Mouse (Mus musculus) layer of hippocampus, adult 2 months (tissue): ENCODE measurements around the gene Cdca8. TPM values are rescaled to one million over a fixed set of nuclear protein-coding genes. Genes with fewer than 3 reads are reported as not detected.
A peak's percentile ranks its signal among the peaks of the same experiment; 100 is the strongest.
"Not testable (repeated sequence)": the region's sequence is repeated elsewhere in the genome, so short reads cannot be mapped to it uniquely, and the experiment has no call there.

Experiments
- DNase-seq, 2 experiments: peaks; one replicate each; pipeline ENCODE4 v3.0.0; 2022; ENCODE audit warnings: low spot score in 2 of 2
- H3K27ac ChIP-seq: fragments of 200-600 bp; 2 replicates; pipeline ENCODE4 v1.8.1; 2022
- H3K4me3 ChIP-seq: fragments of 200-600 bp; 2 replicates; pipeline ENCODE4 v1.8.1; 2022; ENCODE audit warnings: mild to moderate bottlenecking
- CTCF ChIP-seq: fragments of 200-600 bp; conservative IDR thresholded peaks from 2 replicates; pipeline ENCODE4 v1.8.1; 2022; ENCODE audit warnings: antibody characterized with exemption, mild to moderate bottlenecking, moderate library complexity
- long read RNA-seq, 2 experiments: library from polyadenylated mRNA; stranded (forward); transcript quantifications; one replicate each; pipeline ENCODE4 v2.0.0; 2021; ENCODE audit warnings: borderline mapping rate in 2 of 2
- total RNA-seq, 2 experiments: library from RNA; stranded (reverse); gene quantifications; 2 replicates each; pipeline ENCODE4 v1.2.3; 2021

The Cdca8 gene
- 1 to 10 TPM; 2.1 to 2.9 TPM for total RNA-seq
- long read RNA-seq, experiment 1: 0 reads
- long read RNA-seq, experiment 2, partial matches to known transcripts: 0 of 1 reads
- long read RNA-seq, experiment 2, other reads (novel, unspliced or antisense): 0 of 1 reads

DNA sequence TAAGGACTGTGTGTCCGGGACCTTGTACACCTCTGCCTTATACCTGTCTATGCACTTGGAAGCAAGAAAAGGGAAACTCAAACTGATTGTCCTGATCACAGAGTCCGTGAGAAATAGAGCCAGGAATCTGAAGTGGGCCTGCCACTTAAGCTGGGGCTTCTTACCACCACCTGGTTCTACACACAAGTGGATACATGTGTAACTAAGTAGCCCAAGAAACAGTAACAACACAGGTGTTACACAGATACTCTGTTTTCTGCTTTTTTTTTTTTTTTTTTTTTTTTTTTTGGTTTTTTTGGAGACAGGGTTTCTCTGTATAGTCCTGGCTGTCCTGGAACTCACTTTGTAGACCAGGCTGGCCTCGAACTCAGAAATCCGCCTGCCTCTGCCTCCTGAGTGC lies at the start of gene Cdca8:
Gene Cdca8 (minus strand): TSS at position 101 of the 400 bp plus-strand sequence.
- H3K27ac ChIP-seq, H3K4me3 ChIP-seq, DNase-seq: not testable (repeated sequence)

DNA sequence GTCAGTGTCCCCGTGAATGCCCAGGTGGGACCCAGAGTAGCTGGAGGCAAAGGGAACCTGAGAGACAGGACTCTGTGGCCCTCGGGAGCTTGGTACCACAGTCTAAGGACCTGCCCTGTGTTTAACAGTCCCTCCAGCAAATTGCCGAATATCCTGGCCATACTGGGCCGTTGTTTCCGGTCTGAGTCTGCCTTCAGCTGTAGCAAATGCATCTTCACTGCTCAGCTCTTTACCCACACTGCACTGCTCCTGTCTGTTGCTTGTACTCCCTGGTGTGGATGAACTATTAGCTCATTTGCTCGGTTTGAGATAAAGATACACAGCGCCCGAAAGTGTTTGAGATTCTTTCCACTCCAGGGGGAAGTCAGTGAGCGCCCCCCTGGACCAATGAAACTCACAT lies 49.3 kb upstream of the Cdca8 start:
- no peak for DNase-seq
- H3K4me3 ChIP-seq: no peak overlapping the region
- TF ChIP-seq CTCF: no peak
- H3K27ac ChIP-seq: no peak overlapping the region

DNA sequence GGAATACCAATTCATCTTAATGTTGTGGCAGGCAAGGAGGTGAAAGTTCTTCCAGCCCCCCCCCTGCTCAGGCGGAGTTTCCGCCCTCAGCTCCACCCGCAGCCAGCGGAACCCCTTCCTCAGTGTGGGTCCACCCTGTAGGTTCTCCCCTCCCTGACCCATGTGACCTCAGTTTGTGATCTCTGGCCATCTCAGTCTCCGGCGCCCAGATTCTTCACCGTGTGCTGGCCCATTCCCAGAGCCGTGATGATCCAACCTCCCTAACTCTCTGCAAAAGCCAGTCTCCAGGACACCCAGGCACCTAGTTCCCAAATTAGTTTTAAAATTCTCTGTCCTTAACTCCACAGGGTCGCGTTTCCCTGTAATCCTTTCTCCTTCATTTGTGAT lies 48.6 kb upstream of the Cdca8 start:
- Histone ChIP-seq H3K27ac (no peak overlapping the region), H3K4me3 (no peak overlapping the region)
- TF ChIP-seq CTCF: no peak
- no peak for DNase-seq

DNA sequence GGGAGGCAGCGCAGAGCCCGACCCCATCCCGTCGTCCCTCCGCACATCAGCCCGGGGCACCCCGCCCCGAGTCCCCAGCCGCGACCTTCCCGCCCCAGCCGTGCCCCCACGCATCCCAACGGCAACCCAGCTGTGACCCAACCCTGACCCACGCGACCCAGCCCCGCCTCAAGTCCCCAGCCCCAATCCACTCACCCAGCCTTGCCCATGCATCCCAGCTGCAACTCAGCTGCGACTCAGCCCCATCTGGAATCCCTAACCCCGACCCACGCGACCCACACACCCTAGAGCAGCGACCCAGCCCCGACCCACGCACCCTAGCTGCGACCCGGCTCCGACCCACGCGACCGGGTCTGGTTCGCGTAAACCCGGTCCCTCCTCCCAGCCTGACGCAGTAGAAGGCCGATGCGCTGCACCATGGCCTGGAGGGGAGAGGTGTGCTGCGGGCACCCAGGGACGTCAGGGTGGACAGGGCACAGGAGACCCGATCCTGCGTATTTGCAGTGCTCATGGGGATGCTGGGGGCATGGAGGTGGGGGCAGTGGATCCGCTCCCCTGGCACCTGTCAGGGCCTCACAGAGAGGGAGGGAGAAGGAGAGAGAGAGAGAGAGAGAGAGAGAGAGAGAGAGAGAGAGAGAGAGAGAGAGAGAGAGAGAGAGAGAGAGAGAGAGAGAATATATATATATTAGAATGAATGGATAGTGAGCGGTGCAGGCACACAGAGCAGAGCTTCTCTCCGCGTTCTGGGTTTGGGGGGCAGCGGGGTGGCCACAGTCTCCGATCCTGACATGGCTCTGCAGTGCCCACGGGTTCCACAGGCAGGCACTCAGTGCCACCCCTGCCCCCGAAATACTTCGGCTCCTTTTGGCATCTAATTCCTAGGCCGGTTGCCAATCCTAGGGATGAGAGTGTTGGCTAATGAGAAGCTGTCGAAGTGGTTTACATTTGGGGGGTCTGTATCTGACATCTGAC lies 47.9 kb upstream of the Cdca8 start:
- Histone ChIP-seq H3K27ac (no peak overlapping the region), H3K4me3 (peak overlapping the region; percentile 29)
- no peak for DNase-seq
- no peak for TF ChIP-seq CTCF

DNA sequence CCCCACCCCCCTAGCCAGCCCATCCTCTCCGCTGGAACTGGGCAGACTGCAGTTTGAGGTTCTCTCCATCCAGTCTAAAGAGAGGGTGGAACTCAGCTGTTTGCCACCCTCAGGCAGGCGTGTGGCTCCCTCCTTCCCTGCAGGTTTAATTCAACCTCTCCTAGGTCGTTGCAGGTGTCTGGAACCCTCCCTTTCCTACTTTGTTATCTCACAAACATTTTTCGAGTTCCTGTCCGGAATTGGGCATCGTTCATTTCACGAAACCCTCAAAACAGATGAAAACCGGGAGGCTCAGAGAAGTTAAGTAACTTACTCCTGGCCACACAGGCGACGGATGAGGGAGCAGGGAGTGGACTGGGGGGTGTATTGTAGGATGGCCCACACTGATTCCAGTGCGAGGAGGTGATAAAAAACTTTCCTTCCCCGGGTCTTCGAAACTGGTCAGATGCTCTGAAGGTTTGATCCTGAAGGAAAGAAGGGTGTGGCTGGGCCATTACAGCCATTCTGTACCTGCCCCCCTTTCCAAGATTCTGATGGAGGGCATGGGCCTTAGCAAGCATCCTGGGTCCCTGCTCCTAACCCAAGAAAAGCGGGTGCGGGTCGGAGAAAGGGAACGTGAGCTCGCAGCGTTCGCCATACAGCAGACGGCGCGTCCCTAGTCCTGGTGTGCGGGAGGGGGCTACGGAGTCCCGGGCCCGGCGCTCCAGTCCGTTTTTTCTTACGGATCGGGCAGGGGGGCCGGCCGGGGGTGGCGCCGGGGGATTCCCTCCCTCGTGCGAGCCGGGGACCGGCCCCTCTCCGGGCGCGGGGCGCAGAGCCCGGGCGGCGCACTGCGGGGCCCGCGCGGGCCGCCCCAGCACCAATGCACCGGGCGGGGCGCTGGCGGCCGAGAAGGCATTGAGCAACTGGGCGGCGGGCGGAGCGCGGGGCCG lies 46.8 kb upstream of the Cdca8 start, which contains the start of gene Rspo1:
Gene Rspo1 (plus strand): TSS at position 760 of the 932 bp plus-strand sequence.
- TF ChIP-seq CTCF: no peak
- Histone ChIP-seq H3K27ac (no peak within 1 kb of the TSS), H3K4me3 (peak within 1 kb of the TSS; percentile 29)
- DNase-seq: no peak

DNA sequence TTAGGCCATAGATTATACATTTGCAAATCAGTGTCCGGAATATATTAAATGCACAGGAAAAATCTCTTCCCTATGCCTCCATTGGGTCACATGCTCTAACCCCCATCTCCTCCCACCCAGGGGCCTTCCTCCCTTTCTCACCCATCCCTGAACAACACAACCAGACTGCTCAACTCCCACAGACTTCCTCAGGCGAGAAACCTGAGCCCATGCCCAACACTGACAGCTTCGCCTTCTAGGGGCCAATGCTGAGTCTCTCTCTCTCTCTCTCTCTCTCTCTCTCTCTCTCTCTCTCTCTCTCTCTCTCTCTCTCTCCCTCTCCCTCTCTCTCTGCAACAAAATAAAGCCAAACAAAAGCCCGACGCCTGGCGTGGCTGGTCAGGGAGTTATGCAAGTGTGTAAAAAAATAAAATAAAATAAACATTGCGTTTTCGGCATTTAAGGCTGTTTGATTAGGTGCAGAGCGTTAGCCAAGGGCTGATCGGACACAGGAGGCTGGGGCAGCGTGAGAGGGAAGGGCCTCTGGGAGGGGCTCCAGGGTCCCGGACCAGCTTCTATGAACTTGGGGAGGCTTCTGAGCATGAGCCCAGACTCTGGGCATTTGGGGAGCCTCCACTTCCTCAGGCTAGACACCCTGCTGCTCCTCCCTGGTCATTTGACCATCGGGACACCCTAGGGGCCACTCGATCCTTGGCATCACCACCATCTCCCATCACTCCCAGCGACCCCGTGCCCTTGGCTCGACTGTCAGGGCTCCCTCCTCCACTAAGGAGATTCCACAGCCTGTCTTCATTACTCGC lies 46.0 kb upstream of the Cdca8 start:
- no peak for TF ChIP-seq CTCF
- DNase-seq: peak in 1 of 2 experiments; percentile 20
- Histone ChIP-seq H3K4me3 (no peak overlapping the region), H3K27ac (no peak overlapping the region)

DNA sequence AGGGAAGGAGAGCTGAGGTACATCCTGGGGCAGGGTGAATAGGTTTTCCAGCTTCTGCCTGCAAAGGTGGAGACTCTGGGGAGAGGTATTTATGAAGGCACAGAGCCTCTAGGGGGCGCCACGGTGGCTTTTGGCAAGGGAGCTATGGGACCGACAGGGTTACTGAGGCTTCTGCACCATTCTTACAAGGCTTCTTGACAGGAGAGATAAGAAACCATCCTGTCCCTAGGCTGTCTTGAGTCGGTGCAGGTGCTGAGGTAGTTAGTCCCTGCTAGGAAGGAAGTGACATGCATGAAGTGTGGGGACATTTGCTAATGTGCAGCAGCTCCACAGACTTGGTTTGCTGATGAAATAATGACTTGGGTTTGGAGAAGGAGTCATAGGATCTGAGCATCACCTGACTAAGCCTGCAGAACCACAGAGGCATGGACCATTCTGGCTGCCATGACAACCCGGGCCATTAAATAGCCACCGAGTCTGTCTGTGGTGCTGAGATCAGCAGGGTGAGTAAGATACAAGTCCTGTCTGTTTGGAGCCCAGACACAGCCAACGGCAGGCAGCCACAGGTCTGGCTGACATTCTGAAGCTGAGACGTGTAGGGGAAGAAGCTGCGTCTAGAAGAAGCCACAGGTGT lies 44.9 kb upstream of the Cdca8 start:
- TF ChIP-seq CTCF: peak; percentile 65
- no peak for DNase-seq
- Histone ChIP-seq H3K4me3 (no peak overlapping the region), H3K27ac (no peak overlapping the region)

DNA sequence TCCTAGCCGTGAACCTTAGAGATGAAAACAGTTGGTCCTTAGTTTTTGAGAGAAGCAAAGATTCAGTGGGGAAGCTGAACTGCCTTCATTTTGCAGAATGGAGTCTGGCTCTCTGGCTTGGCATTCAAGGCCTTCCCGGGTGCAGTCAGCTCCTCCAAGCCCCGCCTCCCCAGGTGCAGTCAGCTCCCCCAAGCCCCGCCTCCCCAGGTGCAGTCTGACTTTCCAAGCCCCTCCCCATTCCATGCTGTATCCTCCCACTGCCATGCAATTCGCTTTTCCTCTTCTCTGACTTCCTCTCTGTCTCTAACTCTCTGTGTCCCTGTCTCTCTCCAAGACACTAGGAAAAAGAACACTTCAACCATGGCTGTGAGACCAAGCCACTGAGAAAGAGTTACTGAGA lies 39.1 kb upstream of the Cdca8 start:
- DNase-seq: no peak
- TF ChIP-seq CTCF: no peak
- no peak overlapping the region for H3K27ac ChIP-seq
- no peak overlapping the region for H3K4me3 ChIP-seq

DNA sequence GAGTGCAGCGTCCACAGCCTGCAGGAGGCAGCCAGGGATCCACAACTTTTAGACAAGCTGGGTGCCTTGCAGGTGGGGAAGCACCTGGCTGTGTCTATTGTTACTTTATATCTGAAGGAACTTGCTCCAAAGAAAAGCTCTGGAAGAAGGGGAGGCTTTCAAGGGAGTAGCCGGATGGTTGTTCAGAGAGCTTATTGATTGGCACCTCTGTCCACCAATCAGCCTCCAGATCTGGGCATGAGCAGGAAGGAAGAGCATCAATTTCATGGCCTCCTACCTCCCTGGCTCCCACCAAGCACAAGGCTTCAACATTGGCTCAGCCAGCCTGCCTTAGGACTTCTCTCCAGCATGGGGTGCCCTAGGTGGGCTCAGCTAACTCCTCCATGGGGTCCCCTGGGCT lies 34.2 kb upstream of the Cdca8 start:
- TF ChIP-seq CTCF: no peak
- Histone ChIP-seq H3K4me3 (no peak overlapping the region), H3K27ac (no peak overlapping the region)
- DNase-seq: no peak

DNA sequence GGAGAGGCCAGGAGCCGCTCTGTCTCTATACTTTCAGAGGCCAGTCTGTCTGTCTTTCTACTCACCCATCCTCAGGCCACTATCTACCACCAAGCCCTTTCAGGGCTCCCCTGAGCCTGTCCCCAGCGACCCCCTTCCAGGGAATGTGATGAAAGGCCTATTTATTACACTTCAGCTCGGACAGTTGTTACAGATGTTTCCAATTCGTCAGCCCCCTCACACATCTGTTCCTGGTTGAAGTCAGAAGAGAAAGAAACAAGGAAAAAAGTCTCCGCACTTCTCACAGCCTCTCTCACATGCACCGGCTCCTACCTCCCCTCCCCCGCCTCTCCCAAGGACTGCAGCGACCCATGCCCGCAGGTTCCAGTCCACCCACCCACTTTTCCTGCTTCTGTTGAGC lies 33.2 kb upstream of the Cdca8 start:
- no peak overlapping the region for H3K4me3 ChIP-seq
- DNase-seq: no peak
- no peak for TF ChIP-seq CTCF
- H3K27ac ChIP-seq: no peak overlapping the region

DNA sequence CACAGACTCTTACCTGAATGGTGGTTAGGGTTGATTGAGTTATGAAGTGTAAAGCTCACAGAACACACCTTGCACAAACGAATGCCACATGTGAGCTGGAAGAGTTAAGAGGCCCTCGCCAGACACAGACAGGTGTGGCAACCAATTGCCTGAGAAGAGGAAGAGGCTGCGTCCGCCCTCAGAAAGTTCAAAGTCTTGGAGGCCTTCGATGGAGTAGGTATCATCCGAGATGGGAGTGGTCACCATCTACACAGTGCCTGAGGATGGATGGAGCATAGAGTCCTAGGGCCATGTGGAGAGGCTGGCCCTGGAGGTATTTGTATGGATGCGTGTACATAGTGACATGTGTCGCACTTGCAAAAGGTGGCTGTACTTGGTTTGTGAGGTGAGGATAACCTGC lies 32.0 kb upstream of the Cdca8 start:
- no peak for DNase-seq
- no peak overlapping the region for H3K27ac ChIP-seq
- no peak for TF ChIP-seq CTCF

DNA sequence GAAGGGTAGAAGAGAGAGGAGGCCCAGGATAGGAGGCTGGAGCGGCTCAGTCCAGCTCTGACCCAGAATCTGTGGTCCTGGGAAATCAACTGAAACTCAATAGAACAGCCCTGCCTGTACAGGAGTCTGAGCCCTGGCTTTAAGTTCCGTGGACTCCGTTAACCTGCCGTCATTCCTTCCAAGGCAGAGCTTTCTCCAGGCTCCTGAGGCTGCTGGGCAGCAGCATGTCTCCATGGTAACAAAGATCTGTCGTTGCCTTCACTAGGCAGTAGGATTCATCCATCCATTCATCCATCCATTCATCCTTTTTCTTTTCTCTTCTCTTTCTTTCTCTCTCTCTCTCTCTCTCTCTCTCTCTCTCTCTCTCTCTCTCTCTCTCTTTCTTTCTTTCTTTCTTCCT lies 31.6 kb upstream of the Cdca8 start:
- no peak for DNase-seq
- TF ChIP-seq CTCF: no peak
- H3K4me3 ChIP-seq: no peak overlapping the region
- no peak overlapping the region for H3K27ac ChIP-seq

More for the DNA sequence above, 32.0 kb upstream of the Cdca8 start:
- no peak overlapping the region for H3K4me3 ChIP-seq
